Mouse (Mus musculus): ENCODE data around the gene Pla2g6. TPM values are rescaled to one million over a fixed set of nuclear protein-coding genes. Genes with fewer than 3 reads are reported as not detected.

Gene Pla2g6
- polyA plus RNA-seq, 1 experiment from 2014 or later = 37.1 TPM

- H3K4me2 ChIP-seq = peak overlapping the region; percentile 86; the same call in 1 of the 2 replicates
- no peak for ATAC-seq (replicated peaks)
- peaks cover 25% of the 10 kb centered on the region for H3K4me1 ChIP-seq
- no peak overlapping the region for H3K9ac ChIP-seq
- WGBS = 92% methylated on average over 4 of the region's 4 CpGs
- no peaks in the 10 kb centered on the region for H3K27me3 ChIP-seq (replicated peaks)
- no peaks in the 10 kb centered on the region for H3K9me3 ChIP-seq
- H3K36me3 ChIP-seq (replicated peaks) = no peaks in the 10 kb centered on the region
- H3K27ac ChIP-seq = peak overlapping the region; percentile 88; the same call in 1 of the 2 replicates
- no peak overlapping the region for H3K4me3 ChIP-seq
Observed at GRCm38 (mm10) chr15:79328939-79329275, 717 bp upstream of the Pla2g6 start.

DNA sequence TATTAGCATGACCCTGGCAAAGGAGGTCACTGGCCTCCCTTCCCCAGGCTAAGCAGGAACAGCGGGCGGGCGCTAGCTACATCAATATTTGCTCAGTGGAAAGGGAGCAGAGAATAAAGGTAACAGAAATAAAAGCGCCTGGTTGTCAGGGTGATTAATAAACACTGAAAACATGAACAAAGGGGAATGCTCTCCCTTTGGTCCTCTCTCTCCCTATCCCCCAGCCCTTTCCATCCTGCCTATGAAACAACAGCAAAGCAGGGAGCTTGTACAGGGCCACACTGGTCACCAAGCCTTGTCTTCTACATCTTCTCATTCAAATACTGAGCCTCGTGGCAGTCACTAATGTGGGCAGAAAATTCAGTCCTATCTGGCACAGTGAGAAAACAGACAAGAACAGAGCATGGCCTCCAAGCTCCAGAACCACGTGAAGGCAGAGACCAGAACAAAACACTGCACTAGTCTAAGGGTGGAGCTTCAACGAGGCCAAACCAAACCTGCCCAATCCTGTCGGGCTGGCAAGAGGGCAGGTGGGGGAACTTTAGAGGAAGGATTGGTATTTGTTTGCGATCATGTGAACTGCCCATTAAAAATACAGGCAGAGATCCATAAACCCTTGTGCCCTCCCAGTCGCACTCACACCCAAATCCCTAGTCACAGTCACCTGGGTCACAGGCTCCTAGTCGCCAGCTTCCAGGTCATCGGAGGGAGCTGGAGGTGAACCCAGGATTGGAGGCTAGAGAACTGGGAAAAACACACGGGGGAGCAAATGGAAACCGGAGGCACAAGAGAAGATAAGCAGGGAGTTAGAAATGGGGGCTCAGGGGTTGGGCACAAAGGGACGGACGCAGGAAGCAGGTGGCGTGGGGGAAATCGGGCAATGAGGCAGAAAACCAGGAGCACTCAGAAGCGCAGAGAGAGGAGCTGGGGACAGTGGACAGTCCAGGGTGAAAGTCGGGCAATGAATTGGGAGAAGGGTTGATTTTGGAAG, 924 bp downstream of the Pla2g6 start:
- Histone ChIP-seq H3K27ac (peak overlapping the region; percentile 88), H3K4me2 (peak overlapping the region; percentile 86), H3K4me1 (peaks cover 25% of the 10 kb centered on the region), H3K27me3 (replicated peaks) (no peaks in the 10 kb centered on the region), H3K4me3 (peak overlapping the region; percentile 55), H3K9me3 (no peaks in the 10 kb centered on the region), H3K36me3 (replicated peaks) (no peaks in the 10 kb centered on the region), H3K9ac (peak overlapping the region; percentile 61)
- 4% methylated on average over 20 of the region's 20 CpGs for WGBS
- ATAC-seq (replicated peaks) = peak; percentile 46

- Histone ChIP-seq H3K4me3 (no peak overlapping the region), H3K9ac (no peak overlapping the region), H3K4me1 (peaks cover 25% of the 10 kb centered on the region), H3K9me3 (no peaks in the 10 kb centered on the region), H3K4me2 (0 out of 2 replicates have a peak overlapping the region, but pooled peaks have one; percentile 86), H3K27ac (peak overlapping the region; percentile 88), H3K27me3 (replicated peaks) (no peaks in the 10 kb centered on the region), H3K36me3 (replicated peaks) (no peaks in the 10 kb centered on the region)
- 69% methylated on average over 4 of the region's 4 CpGs for WGBS
- ATAC-seq (replicated peaks) = no peak
Observed at GRCm38 (mm10) chr15:79326264-79326663, 1.9 kb downstream of the Pla2g6 start.

GRCm38 (mm10) chr15:79325742-79326141, 2.4 kb downstream of the Pla2g6 start:
- Histone ChIP-seq H3K4me2 (no peak overlapping the region), H3K9ac (no peak overlapping the region), H3K4me1 (peaks cover 25% of the 10 kb centered on the region), H3K27me3 (replicated peaks) (no peaks in the 10 kb centered on the region), H3K36me3 (replicated peaks) (no peaks in the 10 kb centered on the region), H3K9me3 (no peaks in the 10 kb centered on the region), H3K4me3 (no peak overlapping the region), H3K27ac (no peak overlapping the region)
- no peak for ATAC-seq (replicated peaks)
- 66% methylated on average over 3 of the region's 3 CpGs for WGBS

DNA sequence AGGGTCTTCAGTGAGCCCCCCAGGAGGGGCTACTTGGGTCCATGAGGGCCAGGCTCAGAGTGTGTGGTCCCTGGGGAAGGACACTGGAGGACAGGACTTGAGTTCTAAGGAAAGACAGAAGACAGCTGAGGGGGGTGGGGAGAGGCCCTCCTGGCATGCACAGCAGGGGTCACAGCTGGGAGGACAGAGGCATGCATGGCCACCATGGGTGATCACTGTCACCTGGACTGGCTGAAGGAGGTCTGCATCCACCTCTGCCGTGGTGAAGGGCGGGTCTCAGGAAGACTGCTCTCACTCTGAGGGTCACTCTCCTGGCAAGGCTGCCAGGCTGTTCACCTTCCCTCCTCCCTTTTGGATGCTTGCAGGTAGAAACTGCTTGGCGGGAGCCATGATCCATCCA, 3.8 kb downstream of the Pla2g6 start:
- H3K4me3 ChIP-seq = no peak overlapping the region
- no peaks in the 10 kb centered on the region for H3K9me3 ChIP-seq
- peaks cover 25% of the 10 kb centered on the region for H3K4me1 ChIP-seq
- WGBS = 95% methylated on average over 3 of the region's 3 CpGs
- no peak overlapping the region for H3K9ac ChIP-seq
- no peak overlapping the region for H3K27ac ChIP-seq
- no peak overlapping the region for H3K4me2 ChIP-seq
- no peaks in the 10 kb centered on the region for H3K36me3 ChIP-seq (replicated peaks)
- no peak for ATAC-seq (replicated peaks)
- H3K27me3 ChIP-seq (replicated peaks) = no peaks in the 10 kb centered on the region

GRCm38 (mm10) chr15:79323791-79324155, 4.4 kb downstream of the Pla2g6 start:
- 86% methylated on average over 4 of the region's 4 CpGs for WGBS
- Histone ChIP-seq H3K4me2 (no peak overlapping the region), H3K4me1 (peaks cover 25% of the 10 kb centered on the region), H3K36me3 (replicated peaks) (no peaks in the 10 kb centered on the region), H3K27me3 (replicated peaks) (no peaks in the 10 kb centered on the region), H3K27ac (0 out of 2 replicates have a peak overlapping the region, but pooled peaks have one; percentile 17), H3K4me3 (no peak overlapping the region), H3K9ac (no peak overlapping the region), H3K9me3 (no peaks in the 10 kb centered on the region)
- no peak for ATAC-seq (replicated peaks)

DNA sequence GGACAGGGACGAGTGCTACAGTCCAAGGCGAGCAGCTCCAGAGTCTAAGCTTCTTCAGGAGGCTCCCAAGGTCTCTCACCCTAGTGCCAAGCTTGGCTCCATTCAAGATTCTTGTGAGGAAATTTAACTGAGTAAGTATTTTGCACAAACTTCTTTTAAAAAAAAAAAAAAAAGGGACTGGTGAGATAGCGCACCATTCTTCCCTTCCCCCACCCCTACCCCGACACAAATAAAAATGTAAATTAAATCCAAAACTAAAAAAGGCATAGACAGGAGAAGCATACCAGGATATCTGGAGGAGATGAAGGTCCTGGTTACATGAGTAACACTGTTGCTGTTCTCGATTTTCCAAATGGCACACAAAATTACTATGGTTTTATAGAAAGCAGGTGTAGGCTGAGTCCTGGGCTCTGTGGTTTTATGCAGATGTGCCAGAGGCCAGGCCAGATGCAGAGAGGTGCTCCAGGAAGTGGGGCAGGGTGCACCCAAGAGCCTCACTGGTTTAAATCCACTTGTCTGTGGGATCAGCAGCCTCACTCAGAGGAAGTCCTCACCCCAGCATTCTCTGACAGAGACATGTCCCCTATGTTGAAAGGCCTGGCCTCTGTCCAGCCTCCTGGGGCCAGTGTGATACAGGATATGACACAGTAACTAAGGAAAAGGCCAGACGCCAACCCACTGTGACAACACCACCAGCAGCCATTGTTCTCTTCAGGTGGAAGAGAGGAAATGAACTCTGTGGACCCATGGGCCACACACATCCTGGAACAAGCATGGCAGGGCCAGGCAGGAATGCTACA, 5.0 kb downstream of the Pla2g6 start:
- H3K4me1 ChIP-seq = peaks cover 25% of the 10 kb centered on the region
- no peaks in the 10 kb centered on the region for H3K36me3 ChIP-seq (replicated peaks)
- no peak overlapping the region for H3K27ac ChIP-seq
- H3K4me2 ChIP-seq = no peak overlapping the region
- H3K4me3 ChIP-seq = no peak overlapping the region
- no peaks in the 10 kb centered on the region for H3K27me3 ChIP-seq (replicated peaks)
- no peak overlapping the region for H3K9ac ChIP-seq
- H3K9me3 ChIP-seq = no peaks in the 10 kb centered on the region
- ATAC-seq (replicated peaks) = no peak
- 82% methylated on average over 6 of the region's 6 CpGs for WGBS

DNA sequence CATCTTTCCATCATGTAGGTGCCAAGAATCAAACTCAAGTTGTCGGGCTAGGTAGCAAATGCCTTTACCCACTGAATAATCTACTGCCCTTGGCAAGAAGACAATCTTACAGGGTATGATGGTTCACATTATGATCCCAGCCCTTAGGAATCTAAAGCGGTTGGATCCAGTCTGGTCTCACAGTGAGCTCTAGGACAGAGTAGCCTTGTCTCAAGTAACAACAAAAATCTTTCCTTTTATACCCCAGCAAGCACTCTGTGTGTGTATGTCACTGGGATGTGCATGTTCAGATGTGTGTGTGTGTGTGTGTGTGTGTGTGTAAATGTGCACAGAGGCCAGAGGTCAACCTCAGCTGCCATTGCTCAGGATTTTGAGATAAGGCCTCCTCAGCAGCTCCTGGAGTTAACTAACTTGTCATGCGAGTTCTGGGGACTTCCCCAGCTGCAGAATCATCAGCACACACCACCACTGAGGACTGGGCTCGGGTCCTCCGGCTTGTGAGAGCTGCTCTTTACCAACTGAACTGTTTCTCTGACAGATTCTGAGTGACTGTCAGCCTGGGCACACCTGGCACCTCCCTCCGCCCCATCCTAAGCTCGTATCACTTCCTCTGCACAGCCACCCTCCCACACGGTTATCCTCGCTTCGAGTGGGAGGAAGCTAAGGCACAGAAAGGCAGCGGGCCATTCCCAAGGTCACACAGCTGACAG, 5.8 kb downstream of the Pla2g6 start:
- H3K4me3 ChIP-seq = no peak overlapping the region
- no peak overlapping the region for H3K9ac ChIP-seq
- no peak for ATAC-seq (replicated peaks)
- H3K36me3 ChIP-seq (replicated peaks) = no peaks in the 10 kb centered on the region
- no peak overlapping the region for H3K4me2 ChIP-seq
- H3K27me3 ChIP-seq (replicated peaks) = no peaks in the 10 kb centered on the region
- H3K9me3 ChIP-seq = no peaks in the 10 kb centered on the region
- WGBS = 80% methylated on average over 11 of the region's 11 CpGs
- no peak overlapping the region for H3K27ac ChIP-seq
- H3K4me1 ChIP-seq = peaks cover 23% of the 10 kb centered on the region

DNA sequence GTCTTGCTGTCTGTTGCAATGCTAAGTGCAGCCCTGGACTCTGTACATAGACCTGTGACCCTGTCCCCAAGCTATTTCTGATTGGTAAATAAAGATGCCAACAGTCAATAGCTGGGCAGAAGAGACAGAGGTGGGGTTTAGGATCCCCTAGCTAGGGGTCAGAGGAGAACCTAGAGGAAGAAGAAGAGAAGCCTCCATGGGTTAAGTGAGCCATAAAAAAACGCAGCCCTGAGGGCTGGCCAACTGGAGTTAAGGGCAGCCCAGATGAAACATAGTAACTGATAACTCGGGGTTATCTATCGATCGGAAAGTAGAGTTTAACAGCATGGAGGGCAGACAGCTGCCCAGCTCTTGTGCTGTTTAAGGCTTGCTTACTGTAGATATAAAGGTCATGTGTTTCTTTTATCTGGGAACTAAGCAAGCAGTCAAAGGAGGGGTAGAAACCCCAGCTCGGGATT, 6.4 kb downstream of the Pla2g6 start:
- H3K9ac ChIP-seq = no peak overlapping the region
- no peak for ATAC-seq (replicated peaks)
- no peak overlapping the region for H3K27ac ChIP-seq
- no peaks in the 10 kb centered on the region for H3K36me3 ChIP-seq (replicated peaks)
- 89% methylated on average over 5 of the region's 5 CpGs for WGBS
- peaks cover 16% of the 10 kb centered on the region for H3K4me1 ChIP-seq
- H3K4me2 ChIP-seq = no peak overlapping the region
- H3K9me3 ChIP-seq = no peaks in the 10 kb centered on the region
- H3K27me3 ChIP-seq (replicated peaks) = no peaks in the 10 kb centered on the region
- H3K4me3 ChIP-seq = no peak overlapping the region

GRCm38 (mm10) chr15:79313848-79314369, 14.3 kb downstream of the Pla2g6 start:
- ATAC-seq (replicated peaks) = no peak
- H3K27ac ChIP-seq = no peak overlapping the region
- H3K9ac ChIP-seq = no peak overlapping the region
- H3K4me2 ChIP-seq = no peak overlapping the region
- 82% methylated on average over 8 of the region's 8 CpGs for WGBS
- H3K4me1 ChIP-seq = no peaks in the 10 kb centered on the region
- H3K4me3 ChIP-seq = no peak overlapping the region
- no peaks in the 10 kb centered on the region for H3K9me3 ChIP-seq
- H3K36me3 ChIP-seq (replicated peaks) = no peaks in the 10 kb centered on the region
- H3K27me3 ChIP-seq (replicated peaks) = no peaks in the 10 kb centered on the region

GRCm38 (mm10) chr15:79307861-79308260, 20.3 kb downstream of the Pla2g6 start:
- Histone ChIP-seq H3K4me2 (no peak overlapping the region), H3K4me1 (no peaks in the 10 kb centered on the region), H3K27me3 (replicated peaks) (no peaks in the 10 kb centered on the region), H3K36me3 (replicated peaks) (0 out of 2 replicates have a peak, but pooled peaks cover 3% of the 10 kb centered on the region), H3K4me3 (no peak overlapping the region), H3K9ac (no peak overlapping the region), H3K27ac (no peak overlapping the region), H3K9me3 (no peaks in the 10 kb centered on the region)
- ATAC-seq (replicated peaks) = no peak
- 77% methylated on average over 4 of the region's 4 CpGs for WGBS
